Mouse (Mus musculus) E14TG2a.4 (cell line): ENCODE results near the gene Bphl.

ENCODE experiments used
- CTCF ChIP-seq: conservative IDR thresholded peaks from 2 replicates; pipeline ENCODE4 v1.5.1; 2014; ENCODE audit warnings: low read length
- NANOG ChIP-seq: IDR thresholded peaks from 2 replicates; pipeline ENCODE4 v1.6.1; 2014; ENCODE audit warnings: borderline replicate concordance, low read length, mixed read lengths

- TF ChIP-seq CTCF (no peak), NANOG (no peak)
Observed at GRCm38 (mm10) chr13:34038901-34039341, 1.5 kb downstream of the Bphl start.
